Mouse (Mus musculus): ENCODE measurements around the gene Btbd9.

DNA sequence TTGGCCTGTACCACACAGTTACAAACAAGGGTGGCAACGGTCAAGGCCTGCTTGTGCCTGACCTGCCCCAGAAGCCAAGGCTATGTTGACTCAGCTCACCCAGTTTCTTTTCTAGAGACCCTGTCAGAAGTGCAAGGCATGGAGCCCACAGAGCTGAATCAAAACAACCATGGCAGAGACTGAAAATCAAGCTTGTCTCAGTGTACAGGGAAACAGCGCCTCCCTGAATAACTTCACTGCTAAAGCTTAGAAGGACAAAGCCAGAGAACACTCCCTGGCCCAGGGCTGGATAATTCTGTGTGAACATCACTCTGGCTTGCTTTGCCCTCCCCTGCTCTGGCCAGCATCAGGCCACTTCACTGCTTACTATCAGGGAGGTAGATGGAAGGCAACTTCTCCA, 228.3 kb downstream of the Btbd9 start:
- TF ChIP-seq CTCF (conservative IDR thresholded peaks at IDR 0.05; ENCODE audit: low read length) (no peak), NANOG (IDR thresholded peaks at IDR 0.05; ENCODE audit: borderline replicate concordance, low read length) (no peak)
